Mouse (Mus musculus) mesoderm, embryonic 11.5 days (tissue): Measurements from ENCODE around the gene H2-M10.6.

Experiments
- DNase-seq: peaks from one replicate; pipeline ENCODE4 v3.0.0-alpha.2; 2012; ENCODE audit warnings: low read depth, low spot score

Gene H2-M10.6

GRCm38 (mm10) chr17:36840961-36841445, 29.0 kb downstream of the H2-M10.6 start:
- DNase-seq: no peak

GRCm38 (mm10) chr17:36843696-36844095, 31.7 kb downstream of the H2-M10.6 start:
- DNase-seq: no peak

- no peak for DNase-seq
Observed at GRCm38 (mm10) chr17:36844286-36844719, 32.3 kb downstream of the H2-M10.6 start.

- DNase-seq: no peak
Observed at GRCm38 (mm10) chr17:36844725-36845124, 32.8 kb downstream of the H2-M10.6 start.

GRCm38 (mm10) chr17:36848911-36849310, 36.9 kb downstream of the H2-M10.6 start:
- DNase-seq: no peak

- no peak for DNase-seq
Observed at GRCm38 (mm10) chr17:36849992-36850391, 38.0 kb downstream of the H2-M10.6 start.

GRCm38 (mm10) chr17:36851200-36851599, 39.2 kb downstream of the H2-M10.6 start:
- no peak for DNase-seq

GRCm38 (mm10) chr17:36851627-36852026, 39.7 kb downstream of the H2-M10.6 start:
- no peak for DNase-seq

- DNase-seq: no peak
Observed at GRCm38 (mm10) chr17:36855484-36855883, 43.5 kb downstream of the H2-M10.6 start.

- DNase-seq: no peak
Observed at GRCm38 (mm10) chr17:36856236-36856635, 44.3 kb downstream of the H2-M10.6 start.

- DNase-seq: no peak
Observed at GRCm38 (mm10) chr17:36858181-36858580, 46.2 kb downstream of the H2-M10.6 start.

- no peak for DNase-seq
Observed at GRCm38 (mm10) chr17:36861680-36862079, 49.7 kb downstream of the H2-M10.6 start.
